In the genomic region with DNA sequence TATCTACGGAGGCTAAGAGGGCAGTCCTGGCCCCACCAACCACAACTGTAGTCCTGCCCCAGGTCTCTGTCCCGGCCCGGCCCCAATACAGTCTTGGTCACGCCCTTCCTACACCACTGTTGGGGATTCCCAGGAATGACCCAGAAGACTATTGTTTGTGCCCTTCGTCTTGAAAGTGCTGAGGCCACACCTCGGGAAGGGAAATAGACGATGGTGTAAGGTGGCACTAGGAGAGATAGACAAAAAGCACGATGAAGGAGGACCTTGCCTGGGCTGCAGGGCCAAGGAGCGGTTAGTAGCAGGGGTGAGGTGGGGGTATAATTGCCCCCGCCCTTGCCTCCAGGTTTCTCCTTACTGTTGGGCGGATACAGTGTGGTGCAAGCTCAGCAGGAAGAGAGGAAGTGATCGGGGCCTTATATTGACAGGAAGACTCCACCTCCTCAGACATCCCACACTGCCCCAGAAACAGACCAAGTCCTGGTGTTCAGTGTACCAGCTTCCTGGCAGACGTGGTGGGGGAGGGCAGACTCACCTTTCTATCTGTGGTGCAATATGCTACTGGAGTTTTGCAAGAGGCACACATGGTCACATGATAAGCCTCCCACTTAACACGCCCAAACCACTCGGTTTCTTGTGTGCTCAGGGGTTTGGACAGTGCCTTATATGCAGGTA, we compare ENCODE assay signal across 9 mouse cellular contexts. TPM values are rescaled to one million over a fixed set of nuclear protein-coding genes. Genes with fewer than 3 reads are reported as not detected.
DNase-seq lines count a peak whose midpoint lies in the region; ATAC-seq and TF ChIP-seq lines count a peak whose summit lies in the region.
"Had no signal": no experiment of that assay in that cellular context is flagged by ENCODE, and none has a peak within 500 bp of the region (broad histone marks: within the 10 kb centered on the region; RNA-seq: fewer than 3 reads in every experiment).

A gene (minus strand): TSS at position 501 of the 672 bp plus-strand sequence.

- H3K9me3 ChIP-seq in CH12.LX (replicated peaks; ENCODE audit: low read length): peaks cover 3% of the 10 kb centered on the region
- H3K9me3 ChIP-seq in liver, embryonic 11.5 days (ENCODE audit: control insufficient read depth, low read length): no peaks in the 10 kb centered on the region
- H3K9me3 ChIP-seq in hindbrain, embryonic 11.5 days (ENCODE audit: control insufficient read depth, low read length): no peaks in the 10 kb centered on the region

- peak; percentile 95 for ATAC-seq in liver, embryonic 11.5 days (replicated peaks; ENCODE audit: low FRiP score)
- ATAC-seq in neutrophil, adult 5-6 weeks (ENCODE audit: extremely low read depth, insufficient number of reproducible peaks, low FRiP score, poor library complexity, severe bottlenecking): peak; percentile 37
- no peak for ATAC-seq in hindbrain, embryonic 11.5 days (ENCODE audit: low FRiP score)

- no peak within 1 kb of the TSS for H3K4me3 ChIP-seq in CH12.LX (replicated peaks in 1 of 3; ENCODE audit: low read depth in 2 of 3, low read length in 2 of 3, poor library complexity in 1 of 3)
- H3K4me3 ChIP-seq in liver, embryonic 11.5 days (ENCODE audit: low read depth, low read length): peak within 1 kb of the TSS; percentile 33
- H3K4me3 ChIP-seq in hindbrain, embryonic 11.5 days (ENCODE audit: low read depth, low read length): no peak within 1 kb of the TSS

- peaks cover 21 to 25% of the 10 kb centered on the region in 2 experiments for H3K4me1 ChIP-seq in CH12.LX (ENCODE audit: control insufficient read depth in 1 of 2, insufficient read depth in 2 of 2)
- peaks cover 29% of the 10 kb centered on the region for H3K4me1 ChIP-seq in liver, embryonic 11.5 days (replicated peaks; ENCODE audit: control insufficient read depth, insufficient read depth, low read length)
- H3K4me1 ChIP-seq in hindbrain, embryonic 11.5 days (replicated peaks; ENCODE audit: control insufficient read depth, insufficient read depth, low read length): no peaks in the 10 kb centered on the region

- no peak for TF ChIP-seq EP300 in CH12.LX (IDR thresholded peaks at IDR 0.05; ENCODE audit: low read length)

- no peak for TF ChIP-seq CTCF in CH12.LX (conservative IDR thresholded peaks at IDR 0.05 in 1 of 2, IDR thresholded peaks at IDR 0.05 in 1 of 2; ENCODE audit: low read depth in 2 of 2, low read length in 2 of 2)

- in situ Hi-C loops in CH12.LX (cut with MboI; ENCODE audit: low pct_ligation_motif_present, low pct_unique_long_range_greater_than_20kb, low sequenced_read_pairs): no loop called here

- H3K27ac ChIP-seq in CH12.LX (ENCODE audit: insufficient read depth, low read depth): no peak within 1 kb of the TSS; the same call in 1 of the 2 replicates
- peak within 1 kb of the TSS; percentile 79 for H3K27ac ChIP-seq in liver, embryonic 11.5 days (ENCODE audit: low read depth, low read length)
- H3K27ac ChIP-seq in hindbrain, embryonic 11.5 days (ENCODE audit: low read depth, low read length): no peak within 1 kb of the TSS

- 45% methylated on average over 15 of the region's 15 CpGs for WGBS in liver, embryonic 11.5 days
- WGBS in hindbrain, embryonic 11.5 days: 83% methylated on average over 15 of the region's 15 CpGs

- DNase-seq in CH12.LX (ENCODE audit: extremely low read depth) (no peak), R1 (ENCODE audit: low read depth, low spot score) (peak; percentile 88)
- DNase-seq in liver, embryonic 11.5 days (ENCODE audit: low spot score): no peak
- no peak for DNase-seq in left cerebral cortex, postnatal 25 days (ENCODE audit: low spot score in 2 of 2)
- no peak for DNase-seq in cerebellum, adult 9-10 months
- DNase-seq in hindbrain, embryonic 11.5 days (ENCODE audit: low spot score): no peak

- no peaks in the 10 kb centered on the region for H3K27me3 ChIP-seq in CH12.LX (replicated peaks)
- H3K27me3 ChIP-seq in liver, embryonic 11.5 days (replicated peaks; ENCODE audit: control insufficient read depth, insufficient read depth, low read length): no peaks in the 10 kb centered on the region
- no peaks in the 10 kb centered on the region for H3K27me3 ChIP-seq in hindbrain, embryonic 11.5 days (ENCODE audit: control insufficient read depth, insufficient read depth, low read length)

- intact Hi-C loops in left cerebral cortex, postnatal 25 days (cut with DNase I): loop anchor here (2.0 kb wide), 1 partner anchor 14 kb away; no protein-coding TSS in a partner anchor

- dilution Hi-C loops in CH12.LX (cut with MboI; ENCODE audit: extremely low pct_ligation_motif_present, extremely low pct_unique_long_range_greater_than_20kb, low sequenced_read_pairs): no loop called here

- TF ChIP-seq RAD21 in CH12.LX (IDR thresholded peaks at IDR 0.05; ENCODE audit: low read depth, low read length): no peak

- no peaks in the 10 kb centered on the region for H3K36me3 ChIP-seq in CH12.LX (replicated peaks in 1 of 2; ENCODE audit: control insufficient read depth in 1 of 2, insufficient read depth in 1 of 2, low read length in 1 of 2)
- no peaks in the 10 kb centered on the region for H3K36me3 ChIP-seq in liver, embryonic 11.5 days (ENCODE audit: control insufficient read depth, insufficient read depth, low read length)
- H3K36me3 ChIP-seq in hindbrain, embryonic 11.5 days (ENCODE audit: control insufficient read depth, insufficient read depth, low read length): no peaks in the 10 kb centered on the region

- H3K9ac ChIP-seq in CH12.LX (ENCODE audit: insufficient read depth, low read depth): no peak within 1 kb of the TSS
- H3K9ac ChIP-seq in liver, embryonic 11.5 days (ENCODE audit: low read depth, low read length): peak within 1 kb of the TSS; percentile 64
- no peak within 1 kb of the TSS for H3K9ac ChIP-seq in hindbrain, embryonic 11.5 days (ENCODE audit: low read depth, low read length)

- no peak within 1 kb of the TSS for H3K4me2 ChIP-seq in CH12.LX (ENCODE audit: insufficient read depth, low read depth, poor library complexity, severe bottlenecking)
- H3K4me2 ChIP-seq in liver, embryonic 11.5 days: peak within 1 kb of the TSS; percentile 65
- H3K4me2 ChIP-seq in hindbrain, embryonic 11.5 days (replicated peaks; ENCODE audit: low read depth, low read length): no peak within 1 kb of the TSS

- no peak for TF ChIP-seq POLR2A in CH12.LX (IDR thresholded peaks at IDR 0.05; ENCODE audit: low read depth, low read length)

- no peaks in the 10 kb centered on the region for H3K79me2 ChIP-seq in CH12.LX (replicated peaks; ENCODE audit: control insufficient read depth, extremely low read depth, insufficient read depth, poor library complexity, severe bottlenecking)

TF ChIP-seq in CH12.LX, 34 proteins besides CTCF, POLR2A, EP300 and RAD21:
- TF ChIP-seq USF1 (IDR thresholded peaks at IDR 0.05; ENCODE audit: low read depth, low read length) (peak; percentile 7; the same call in 1 of the 2 replicates), ELF1 (IDR thresholded peaks at IDR 0.05; ENCODE audit: low read depth, low read length) (no peak), BHLHE40 (IDR thresholded peaks at IDR 0.05; ENCODE audit: low read depth, low read length) (0 out of 2 replicates have a peak, but pooled peaks have one; percentile 22), UBTF (IDR thresholded peaks at IDR 0.05; ENCODE audit: low read depth, low read length) (no peak), E2F4 (IDR thresholded peaks at IDR 0.05; ENCODE audit: insufficient replicate concordance, low read depth, low read length) (no peak), PAX5 (IDR thresholded peaks at IDR 0.05; ENCODE audit: low read length) (no peak)
TF ChIP-seq in CH12.LX: peak in this region for 2.

RNA-seq across cellular contexts. Expression of the gene that starts here (rescaled TPM):
- total RNA-seq in CH12.LX (2012; rRNA removed) (0.46 and 1.4 TPM in 2 replicates), CH12.LX (2014; rRNA removed) (not detected in 2 replicates)
- not detected in 2 replicates for polyA plus RNA-seq in CH12.LX (2012; ENCODE audit: insufficient read length, low read depth)
- polyA plus RNA-seq in liver, embryonic 11.5 days (2014; fragmentation: Nextera tagmentation; extraction: Ambion mirVana): 14.6 and 16.7 TPM in 2 replicates
- 22.6 and 23.6 TPM in 2 replicates for total RNA-seq in neutrophil, adult 5-6 weeks (2017)
- total RNA-seq in left cerebral cortex, postnatal 25 days (2021): not detected
- not detected in 2 replicates for polyA plus RNA-seq in hindbrain, embryonic 11.5 days (2014; fragmentation: Nextera tagmentation; extraction: Ambion mirVana)
- total RNA-seq: left cerebral cortex, postnatal 10 days had no signal
- polyA plus RNA-seq: frontal cortex, adult 2 months had no signal

Comparison
In these comparisons a context has a peak if more than half of its experiments do, and no peak if none do; other contexts are left out.
1. RNA of the gene that starts here (polyA plus RNA-seq): 14.6 to 16.7 TPM in liver, embryonic 11.5 days; not detected in CH12.LX and not detected in hindbrain, embryonic 11.5 days; every median in the first group is over 10 times any median in the second.